Mouse (Mus musculus) stomach, postnatal 0 days (tissue): ENCODE measurements around the gene Supt20.

Source experiments
- CTCF ChIP-seq: IDR thresholded peaks from 2 replicates; pipeline ENCODE4 v1.5.1; 2016; ENCODE audit warnings: antibody characterized with exemption, low read depth, mild to moderate bottlenecking, moderate library complexity
- EP300 ChIP-seq: optimal IDR thresholded peaks from 2 replicates; pipeline ENCODE3; 2016; ENCODE audit warnings: antibody characterized with exemption

- TF ChIP-seq CTCF (no peak), EP300 (no peak)
Measured at GRCm38 (mm10) chr3:54775989-54776631, 83.5 kb downstream of the Supt20 start.
